Mouse (Mus musculus): ENCODE results near the gene Tbcel.
A peak's percentile ranks its signal among the peaks of the same experiment; 100 is the strongest.

Tbcel gene

GRCm38 (mm10) chr9:42454364-42454763 is 53.2 kb downstream of the Tbcel start:
- H3K4me3 ChIP-seq (replicated peaks; ENCODE audit: low read length): no peak overlapping the region
- no peaks in the 10 kb centered on the region for H3K27me3 ChIP-seq (ENCODE audit: insufficient read depth, low read length)
- H3K9me3 ChIP-seq (ENCODE audit: low read length): no peaks in the 10 kb centered on the region
- TF ChIP-seq POU5F1 (IDR thresholded peaks at IDR 0.05; ENCODE audit: borderline replicate concordance, low read length) (no peak), CTCF (conservative IDR thresholded peaks at IDR 0.05; ENCODE audit: low read length) (no peak), NANOG (IDR thresholded peaks at IDR 0.05; ENCODE audit: borderline replicate concordance, low read length) (no peak)
- H3K4me1 ChIP-seq (replicated peaks; ENCODE audit: low read depth, low read length): peaks cover 46% of the 10 kb centered on the region
- H3K36me3 ChIP-seq (ENCODE audit: insufficient read depth, low read length): peaks cover 57% of the 10 kb centered on the region

- no peak overlapping the region for H3K4me3 ChIP-seq (replicated peaks; ENCODE audit: low read length)
Observed at GRCm38 (mm10) chr9:42449043-42449442, 58.6 kb downstream of the Tbcel start.

GRCm38 (mm10) chr9:42442100-42442499 is 65.5 kb downstream of the Tbcel start:
- no peak for TF ChIP-seq CTCF (conservative IDR thresholded peaks at IDR 0.05; ENCODE audit: low read length)
- no peak for TF ChIP-seq NANOG (IDR thresholded peaks at IDR 0.05; ENCODE audit: borderline replicate concordance, low read length)
- TF ChIP-seq POU5F1 (IDR thresholded peaks at IDR 0.05; ENCODE audit: borderline replicate concordance, low read length): no peak
- Histone ChIP-seq H3K4me3 (replicated peaks; ENCODE audit: low read length) (no peak overlapping the region), H3K36me3 (ENCODE audit: insufficient read depth, low read length) (peaks cover 81% of the 10 kb centered on the region), H3K4me1 (replicated peaks; ENCODE audit: low read depth, low read length) (peaks cover 37% of the 10 kb centered on the region), H3K27me3 (ENCODE audit: insufficient read depth, low read length) (no peaks in the 10 kb centered on the region), H3K9me3 (ENCODE audit: low read length) (peaks cover 7% of the 10 kb centered on the region)

More at GRCm38 (mm10) chr9:42449043-42449442, 58.6 kb downstream of the Tbcel start:
- Histone ChIP-seq H3K36me3 (ENCODE audit: insufficient read depth, low read length) (peaks cover 83% of the 10 kb centered on the region), H3K27me3 (ENCODE audit: insufficient read depth, low read length) (no peaks in the 10 kb centered on the region), H3K4me1 (replicated peaks; ENCODE audit: low read depth, low read length) (peaks cover 15% of the 10 kb centered on the region), H3K9me3 (ENCODE audit: low read length) (no peaks in the 10 kb centered on the region)
- TF ChIP-seq NANOG (IDR thresholded peaks at IDR 0.05; ENCODE audit: borderline replicate concordance, low read length): no peak
- TF ChIP-seq CTCF (conservative IDR thresholded peaks at IDR 0.05; ENCODE audit: low read length): no peak
- TF ChIP-seq POU5F1 (IDR thresholded peaks at IDR 0.05; ENCODE audit: borderline replicate concordance, low read length): no peak

GRCm38 (mm10) chr9:42441234-42441633 is 66.4 kb downstream of the Tbcel start:
- Histone ChIP-seq H3K4me3 (replicated peaks; ENCODE audit: low read length) (no peak overlapping the region), H3K36me3 (ENCODE audit: insufficient read depth, low read length) (peaks cover 82% of the 10 kb centered on the region), H3K4me1 (replicated peaks; ENCODE audit: low read depth, low read length) (peaks cover 39% of the 10 kb centered on the region), H3K9me3 (ENCODE audit: low read length) (peaks cover 7% of the 10 kb centered on the region), H3K27me3 (ENCODE audit: insufficient read depth, low read length) (no peaks in the 10 kb centered on the region)
- TF ChIP-seq POU5F1 (IDR thresholded peaks at IDR 0.05; ENCODE audit: borderline replicate concordance, low read length): no peak
- no peak for TF ChIP-seq CTCF (conservative IDR thresholded peaks at IDR 0.05; ENCODE audit: low read length)

GRCm38 (mm10) chr9:42439446-42439845 is 68.2 kb downstream of the Tbcel start:
- peaks cover 7% of the 10 kb centered on the region for H3K9me3 ChIP-seq (ENCODE audit: low read length)
- H3K36me3 ChIP-seq (ENCODE audit: insufficient read depth, low read length): peaks cover 82% of the 10 kb centered on the region
- H3K4me1 ChIP-seq (replicated peaks; ENCODE audit: low read depth, low read length): peaks cover 43% of the 10 kb centered on the region
- peak overlapping the region; percentile 37 for H3K4me3 ChIP-seq (replicated peaks; ENCODE audit: low read length)
- H3K27me3 ChIP-seq (ENCODE audit: insufficient read depth, low read length): no peaks in the 10 kb centered on the region
- TF ChIP-seq CTCF (conservative IDR thresholded peaks at IDR 0.05; ENCODE audit: low read length) (no peak), NANOG (IDR thresholded peaks at IDR 0.05; ENCODE audit: borderline replicate concordance, low read length) (peak; percentile 88), POU5F1 (IDR thresholded peaks at IDR 0.05; ENCODE audit: borderline replicate concordance, low read length) (no peak)

GRCm38 (mm10) chr9:42432155-42432554 is 75.5 kb downstream of the Tbcel start:
- no peaks in the 10 kb centered on the region for H3K27me3 ChIP-seq (ENCODE audit: insufficient read depth, low read length)
- H3K36me3 ChIP-seq (ENCODE audit: insufficient read depth, low read length): peaks cover 97% of the 10 kb centered on the region
- TF ChIP-seq CTCF (conservative IDR thresholded peaks at IDR 0.05; ENCODE audit: low read length) (no peak; the same call in 1 of the 2 replicates), POU5F1 (IDR thresholded peaks at IDR 0.05; ENCODE audit: borderline replicate concordance, low read length) (no peak), NANOG (IDR thresholded peaks at IDR 0.05; ENCODE audit: borderline replicate concordance, low read length) (no peak)
- peaks cover 23% of the 10 kb centered on the region for H3K4me1 ChIP-seq (replicated peaks; ENCODE audit: low read depth, low read length)
- no peak overlapping the region for H3K4me3 ChIP-seq (replicated peaks; ENCODE audit: low read length)
- no peaks in the 10 kb centered on the region for H3K9me3 ChIP-seq (ENCODE audit: low read length)

- Histone ChIP-seq H3K4me3 (replicated peaks; ENCODE audit: low read length) (no peak overlapping the region), H3K4me1 (replicated peaks; ENCODE audit: low read depth, low read length) (peaks cover 24% of the 10 kb centered on the region), H3K27me3 (ENCODE audit: insufficient read depth, low read length) (no peaks in the 10 kb centered on the region), H3K9me3 (ENCODE audit: low read length) (no peaks in the 10 kb centered on the region), H3K36me3 (ENCODE audit: insufficient read depth, low read length) (peaks cover 97% of the 10 kb centered on the region)
- no peak for TF ChIP-seq CTCF (conservative IDR thresholded peaks at IDR 0.05; ENCODE audit: low read length)
- TF ChIP-seq POU5F1 (IDR thresholded peaks at IDR 0.05; ENCODE audit: borderline replicate concordance, low read length): no peak
- TF ChIP-seq NANOG (IDR thresholded peaks at IDR 0.05; ENCODE audit: borderline replicate concordance, low read length): no peak
Observed at GRCm38 (mm10) chr9:42431606-42432005, 76.0 kb downstream of the Tbcel start.

- Histone ChIP-seq H3K9me3 (ENCODE audit: low read length) (no peaks in the 10 kb centered on the region), H3K27me3 (ENCODE audit: insufficient read depth, low read length) (no peaks in the 10 kb centered on the region), H3K4me1 (replicated peaks; ENCODE audit: low read depth, low read length) (peaks cover 25% of the 10 kb centered on the region), H3K4me3 (replicated peaks; ENCODE audit: low read length) (no peak overlapping the region), H3K36me3 (ENCODE audit: insufficient read depth, low read length) (peaks cover 91% of the 10 kb centered on the region)
- TF ChIP-seq POU5F1 (IDR thresholded peaks at IDR 0.05; ENCODE audit: borderline replicate concordance, low read length) (no peak), CTCF (conservative IDR thresholded peaks at IDR 0.05; ENCODE audit: low read length) (no peak), NANOG (IDR thresholded peaks at IDR 0.05; ENCODE audit: borderline replicate concordance, low read length) (no peak)
Observed at GRCm38 (mm10) chr9:42428060-42428924, 79.3 kb downstream of the Tbcel start.
